Mouse (Mus musculus) frontal cortex, postnatal 25 days (tissue): Measurements from ENCODE around the gene Map2k6.

Source experiments
- DNase-seq, 2 experiments: peaks; one replicate each; pipeline ENCODE4 v3.0.0; 2022; ENCODE audit warnings: low spot score in 2 of 2

The Map2k6 gene

DNA sequence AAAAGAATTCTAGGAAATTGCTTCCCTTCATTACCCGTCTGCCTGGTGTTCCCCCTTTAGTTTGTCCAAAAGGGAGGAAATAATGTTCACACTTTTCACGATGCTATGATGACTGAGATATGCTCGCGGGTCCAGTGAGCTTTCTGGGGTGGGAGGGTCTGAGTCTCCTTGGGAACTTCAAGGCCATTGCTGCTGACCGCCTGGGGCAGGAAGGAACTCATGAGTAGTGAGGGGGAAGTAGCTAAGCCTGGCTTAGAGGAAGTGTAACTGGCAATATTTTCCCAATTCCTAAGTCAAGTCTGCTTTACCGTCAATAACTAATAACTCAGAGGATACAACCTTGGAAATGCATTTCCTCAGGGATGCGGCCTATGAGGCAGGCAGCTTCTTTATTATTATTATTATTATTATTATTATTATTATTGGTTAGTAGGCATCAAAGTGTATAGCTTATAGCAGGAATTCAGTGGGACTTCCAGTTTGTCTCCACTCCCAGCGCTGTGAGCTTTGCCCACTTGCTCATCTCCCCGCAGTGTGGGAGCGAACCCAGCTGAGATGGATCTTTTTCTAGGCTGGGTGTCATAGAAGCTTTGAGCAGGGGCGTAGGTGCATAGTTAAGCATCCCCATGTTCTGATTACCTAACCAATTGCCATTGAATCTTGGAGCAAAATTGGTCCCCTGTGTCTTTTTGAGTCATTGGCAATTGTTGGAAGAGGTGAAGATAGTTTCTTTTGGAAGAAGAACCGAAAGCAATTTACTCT lies 163.6 kb downstream of the Map2k6 start:
- no peak for DNase-seq

- no peak for DNase-seq
Measured at GRCm38 (mm10) chr11:110563272-110563671, 164.3 kb downstream of the Map2k6 start.

DNA sequence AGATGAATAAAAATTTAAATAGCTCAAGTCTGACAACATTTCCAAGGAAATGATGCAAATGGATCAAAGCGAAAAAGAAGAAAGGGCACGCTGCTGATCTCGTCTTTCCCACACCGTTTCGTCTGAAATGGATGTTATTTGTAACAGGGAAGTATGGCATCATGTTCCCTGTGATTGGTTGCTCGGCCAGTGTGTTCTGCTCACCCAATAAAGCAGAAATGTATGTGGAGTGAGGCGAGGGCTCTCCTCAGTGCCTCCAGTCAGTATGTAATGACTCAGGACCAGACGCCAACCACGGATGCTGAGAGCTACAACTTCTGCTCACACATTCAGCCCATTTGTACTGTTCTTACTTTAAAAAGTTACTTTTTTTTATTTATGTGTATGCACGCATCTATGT lies 164.9 kb downstream of the Map2k6 start:
- no peak for DNase-seq

GRCm38 (mm10) chr11:110566307-110566706 lies 167.4 kb downstream of the Map2k6 start:
- no peak for DNase-seq

- DNase-seq = peak; percentile 29 to 37
Measured at GRCm38 (mm10) chr11:110572548-110572947, 173.6 kb downstream of the Map2k6 start.
